Mouse (Mus musculus) thymus, postnatal 25 days (tissue): Measurements from ENCODE around the gene Actg1.

Experiments
- DNase-seq: peaks from one replicate; pipeline ENCODE4 v3.0.0; 2022

Gene Actg1

DNA sequence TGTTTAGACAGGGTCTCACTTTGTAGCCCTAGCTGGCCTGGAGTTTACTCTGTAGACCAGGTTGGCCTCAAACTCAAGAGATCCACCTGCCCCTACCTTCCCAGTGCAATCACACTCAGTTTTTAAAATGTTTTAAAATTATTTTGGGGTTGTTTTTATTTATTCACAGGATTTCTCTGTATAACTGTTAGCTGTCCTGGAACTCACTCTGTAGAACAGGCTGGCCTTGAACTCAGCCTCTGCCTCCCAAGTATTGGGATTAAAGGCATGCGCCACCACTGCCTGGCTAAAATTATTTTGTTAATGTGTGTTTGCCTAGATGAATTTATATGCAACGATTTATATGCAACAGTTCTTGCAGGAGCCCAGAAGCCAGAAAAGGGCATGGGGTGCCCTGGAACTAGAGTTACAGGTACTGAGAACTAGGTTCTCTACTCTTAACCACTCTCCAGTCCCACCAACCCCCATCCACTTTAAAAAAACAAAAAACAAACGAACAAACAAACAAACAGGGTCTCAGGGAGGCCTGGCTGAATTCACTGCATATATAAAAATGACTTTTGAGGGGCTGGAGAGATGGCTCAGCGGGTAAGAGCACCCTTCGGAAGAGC, 3.9 kb downstream of the Actg1 start:
- no peak for DNase-seq

DNA sequence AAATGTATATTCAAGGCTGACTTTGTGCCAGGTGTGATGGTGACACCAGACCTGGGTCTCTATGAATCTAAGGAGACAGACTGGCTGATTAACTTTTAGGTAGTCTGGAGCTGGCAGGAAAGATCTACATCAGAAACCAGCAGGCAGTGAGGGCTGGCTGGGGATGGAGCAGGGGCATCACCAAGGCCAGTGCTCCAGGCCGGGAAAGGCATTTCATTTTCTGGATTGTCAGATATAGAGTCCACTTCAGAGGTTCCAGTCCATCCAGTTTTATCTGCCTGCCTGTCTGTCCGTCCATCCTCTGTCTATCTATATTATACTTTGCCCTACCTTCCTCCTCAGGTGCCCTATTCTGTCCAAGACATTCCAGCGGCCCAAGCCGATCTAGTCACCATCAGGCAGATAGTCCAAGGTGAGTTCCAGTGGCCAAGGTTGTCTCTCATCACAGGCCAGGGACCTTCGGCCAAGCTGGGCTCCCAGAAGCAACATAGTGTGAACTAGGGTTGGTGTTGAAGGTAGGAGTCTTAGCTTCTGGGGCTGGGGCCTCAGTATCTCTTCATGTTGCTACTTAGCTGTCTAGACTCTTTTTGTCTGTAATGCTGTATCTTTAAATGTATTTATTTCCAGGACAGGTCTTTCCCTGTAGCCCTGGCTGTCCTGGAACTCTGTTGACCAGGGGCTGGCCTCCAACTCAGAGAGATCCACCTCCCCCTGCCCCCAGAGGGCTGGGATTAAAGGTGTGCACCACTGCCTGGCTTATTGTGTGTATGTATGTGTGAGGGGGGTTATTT, 4.6 kb downstream of the Actg1 start:
- DNase-seq = no peak

DNA sequence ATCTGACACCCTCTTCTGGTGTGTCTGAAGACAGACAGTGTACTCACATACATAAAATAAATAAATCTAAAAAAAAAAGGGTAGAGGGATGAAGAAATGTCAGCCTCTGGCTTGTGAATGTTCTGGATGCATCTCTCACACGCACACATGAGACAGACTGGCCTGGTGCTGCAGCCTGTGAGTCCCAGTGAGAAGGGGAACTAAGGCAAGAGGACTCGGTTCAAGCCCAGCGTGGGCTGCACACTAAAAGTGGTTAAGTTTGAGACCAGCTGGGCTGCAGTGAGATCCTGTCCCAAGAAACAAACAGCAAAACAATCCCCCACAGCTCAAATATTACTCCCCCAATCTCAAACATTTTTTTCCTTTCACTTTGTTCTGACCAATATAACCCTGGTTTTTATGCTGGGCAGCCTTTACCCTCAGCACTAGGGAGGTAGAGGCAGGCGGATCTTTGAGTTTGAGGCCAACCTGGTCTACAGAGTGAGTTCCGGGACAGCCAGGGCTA, 5.6 kb downstream of the Actg1 start:
- no peak for DNase-seq

DNA sequence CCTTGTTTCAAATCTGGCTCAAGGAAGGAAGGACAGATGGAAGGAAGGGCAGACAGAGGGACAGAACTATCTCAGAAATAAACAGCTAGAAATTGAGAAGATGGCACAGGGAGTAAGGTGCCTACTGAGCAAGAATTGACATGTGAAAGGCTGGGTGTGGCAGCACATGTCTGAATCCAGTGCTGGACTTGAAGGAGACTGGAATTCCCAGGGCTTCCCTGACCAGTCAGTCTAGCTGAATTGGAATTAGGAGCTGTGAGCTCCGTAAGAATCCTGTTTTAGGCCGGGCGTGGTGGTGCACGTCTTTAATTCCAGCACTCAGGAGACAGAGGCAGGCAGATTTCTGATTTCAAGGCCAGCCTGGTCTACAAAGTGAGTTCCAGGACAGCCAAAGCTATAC, 6.7 kb downstream of the Actg1 start:
- DNase-seq = no peak

DNA sequence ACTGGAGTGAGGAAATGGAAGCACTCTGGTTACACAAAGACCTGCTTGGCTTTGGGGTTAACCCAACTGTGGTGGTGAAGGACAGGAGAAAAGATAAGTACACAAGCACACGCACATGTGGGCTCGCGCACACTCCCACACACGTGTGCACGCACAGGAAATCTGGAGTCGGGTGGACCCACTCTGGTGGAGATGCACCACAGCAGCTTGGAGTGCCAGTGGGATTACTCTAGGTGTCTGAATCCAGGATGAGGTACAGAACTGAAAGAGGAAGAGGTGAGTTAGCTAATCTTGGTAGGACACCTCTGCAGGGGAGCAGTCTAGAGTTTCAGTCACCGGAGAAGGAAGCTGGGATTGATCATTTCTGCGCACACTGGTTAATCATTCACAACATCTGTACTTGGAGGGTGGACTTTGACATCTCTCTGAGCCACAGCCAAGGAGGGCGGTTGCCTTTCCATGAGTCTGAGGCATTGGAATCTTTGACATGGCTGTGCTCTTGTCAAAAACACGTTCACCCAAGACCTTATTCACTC, 8.3 kb downstream of the Actg1 start:
- DNase-seq = no peak

DNA sequence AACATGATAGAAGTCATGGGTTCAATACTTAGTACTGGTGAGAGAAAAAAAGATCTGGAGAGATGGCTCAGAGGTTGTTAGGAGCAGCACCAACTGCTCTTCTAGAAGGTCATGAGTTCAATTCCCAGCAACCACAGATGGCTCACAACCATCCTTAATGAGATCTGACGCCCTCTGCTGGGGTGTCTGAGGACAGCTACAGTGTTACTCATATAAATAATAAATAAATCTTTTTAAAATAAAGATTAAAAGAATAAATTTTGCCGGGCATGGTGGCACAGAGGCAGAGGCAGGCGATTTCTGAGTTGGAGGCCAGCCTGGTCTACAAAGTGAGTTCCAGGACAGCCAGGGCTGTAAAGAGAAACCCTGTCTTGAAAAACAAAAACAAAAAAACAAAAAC, 9.6 kb downstream of the Actg1 start:
- DNase-seq = no peak

DNA sequence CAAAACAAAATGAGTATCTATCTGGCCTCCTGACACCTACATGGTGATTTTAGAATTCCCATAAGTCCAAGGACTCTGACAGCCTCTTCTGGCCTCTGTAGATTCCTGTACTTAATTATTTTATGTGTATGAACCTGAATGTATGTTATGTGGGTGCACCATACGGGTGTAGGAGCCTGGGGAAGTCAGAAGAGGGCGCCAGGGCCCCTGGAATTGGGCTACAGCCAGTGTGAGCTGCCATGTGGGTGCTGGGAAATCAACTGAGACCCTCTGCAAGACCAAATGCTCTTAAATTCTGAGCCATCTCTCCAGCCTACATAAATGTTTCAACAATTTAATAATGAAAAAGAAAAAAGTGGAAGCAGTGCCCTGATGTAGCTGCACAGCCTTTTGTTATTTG, 10.9 kb downstream of the Actg1 start:
- no peak for DNase-seq

DNA sequence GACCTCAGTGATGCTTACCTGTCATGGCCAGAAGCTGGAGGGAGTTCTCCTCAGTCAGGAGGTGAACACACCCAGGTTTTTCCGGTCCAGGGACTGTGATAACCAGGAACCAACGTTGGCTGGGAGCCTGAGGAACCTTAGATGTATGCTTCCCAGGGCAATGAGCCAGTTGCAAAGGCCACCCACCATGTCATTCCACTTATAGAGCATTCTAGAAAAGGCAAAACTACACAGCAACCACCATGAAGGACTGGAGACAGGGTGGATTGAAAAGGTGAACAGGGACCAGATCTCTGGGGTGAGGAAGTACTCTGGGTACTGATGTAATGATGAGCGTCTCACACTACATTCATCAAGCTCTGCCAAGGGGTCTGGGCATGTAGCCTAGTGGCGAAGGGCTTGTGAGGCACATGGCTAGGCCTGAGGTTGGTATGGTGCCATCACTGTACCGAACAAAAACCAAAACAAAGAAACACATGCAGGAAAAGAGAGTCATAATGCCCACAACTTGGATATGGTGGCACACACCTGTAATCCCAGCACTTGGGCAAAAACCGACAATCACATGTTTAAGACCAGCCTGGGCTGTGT, 12.8 kb downstream of the Actg1 start:
- DNase-seq = no peak

DNA sequence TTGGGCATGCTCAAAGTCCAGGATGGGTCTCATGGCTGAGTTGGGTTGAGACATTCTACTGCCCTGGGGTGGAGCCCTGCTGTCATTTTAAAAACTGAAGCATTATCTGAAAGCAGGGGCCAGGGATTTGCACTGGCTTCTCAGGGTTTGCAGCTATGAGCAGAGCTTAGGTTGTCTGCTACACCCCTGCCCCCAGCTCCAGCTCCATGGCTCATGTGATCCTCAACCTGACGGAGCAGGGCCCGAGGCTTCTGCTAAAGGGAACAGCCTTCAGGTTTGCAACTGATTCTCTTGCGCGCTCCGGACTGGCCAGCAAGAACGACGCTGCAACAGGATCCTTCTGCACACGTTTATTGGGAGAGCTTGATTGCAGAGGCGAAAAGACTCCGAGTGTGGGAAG, 28.2 kb downstream of the Actg1 start:
- no peak for DNase-seq

DNA sequence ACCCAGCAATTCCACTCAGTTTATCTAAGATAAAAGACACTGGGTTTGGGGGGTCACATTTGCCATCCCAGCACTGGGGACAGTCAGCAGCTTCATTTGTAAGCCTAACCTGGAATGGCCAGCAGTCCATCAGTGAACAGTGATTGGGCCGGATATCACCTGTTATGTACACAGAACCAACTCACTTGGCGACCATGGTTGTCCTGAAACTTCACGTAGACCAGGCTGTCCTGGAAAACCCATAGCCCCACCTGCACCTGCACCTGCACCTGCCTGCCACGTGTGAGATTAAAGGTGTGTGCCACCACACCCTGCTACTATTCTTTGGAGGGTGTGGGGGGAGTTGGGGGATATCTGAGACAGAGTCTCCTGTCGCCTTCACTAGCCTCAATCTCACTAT, 29.0 kb downstream of the Actg1 start:
- no peak for DNase-seq

DNA sequence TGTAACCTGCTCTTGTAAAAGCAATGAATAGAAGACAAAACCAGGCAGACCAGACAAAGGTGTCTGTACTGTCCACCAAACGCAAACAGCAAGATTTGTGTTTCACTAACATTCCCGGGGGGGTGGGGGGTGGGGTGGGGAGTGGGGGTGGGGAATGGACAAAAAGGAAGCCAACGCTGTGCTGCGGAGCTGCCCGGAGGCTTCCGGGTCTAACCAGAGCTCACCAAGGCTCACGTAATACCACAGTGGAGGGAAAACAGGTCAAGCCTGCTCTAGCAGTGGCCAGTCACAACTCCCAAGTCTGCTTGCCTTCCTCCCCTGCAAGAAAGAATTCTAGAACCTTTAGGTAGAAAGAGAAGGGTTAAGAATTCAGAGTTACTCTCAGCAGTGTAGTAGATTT, 30.9 kb downstream of the Actg1 start:
- no peak for DNase-seq

DNA sequence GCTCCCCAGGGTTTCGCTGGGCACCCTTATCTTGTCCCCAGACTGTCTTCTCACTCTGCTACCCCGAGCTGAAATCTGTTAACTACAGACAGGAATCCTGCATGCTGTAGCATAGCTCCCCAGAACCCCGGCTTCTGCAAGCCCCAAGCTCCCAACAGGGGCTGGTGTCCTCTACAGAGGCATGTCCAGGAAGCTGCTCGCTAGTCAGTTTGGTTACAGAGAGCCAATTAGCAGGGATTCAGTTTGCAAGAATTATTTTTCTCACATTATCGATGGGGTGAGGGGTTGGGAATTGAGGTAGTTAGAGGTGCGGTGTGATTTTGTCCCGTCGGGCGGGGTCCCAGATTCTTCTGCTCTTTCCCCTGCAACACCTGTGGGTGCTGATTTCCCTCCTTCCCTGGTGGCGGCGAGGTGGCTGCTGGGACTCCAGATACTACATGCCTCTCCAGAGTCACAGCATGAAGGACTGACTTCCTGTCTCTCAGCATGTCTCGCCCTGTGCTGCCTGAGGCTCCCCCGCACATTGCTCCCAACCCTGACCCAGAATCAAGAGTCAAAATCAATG, 31.6 kb downstream of the Actg1 start:
- DNase-seq = peak; percentile 59

DNA sequence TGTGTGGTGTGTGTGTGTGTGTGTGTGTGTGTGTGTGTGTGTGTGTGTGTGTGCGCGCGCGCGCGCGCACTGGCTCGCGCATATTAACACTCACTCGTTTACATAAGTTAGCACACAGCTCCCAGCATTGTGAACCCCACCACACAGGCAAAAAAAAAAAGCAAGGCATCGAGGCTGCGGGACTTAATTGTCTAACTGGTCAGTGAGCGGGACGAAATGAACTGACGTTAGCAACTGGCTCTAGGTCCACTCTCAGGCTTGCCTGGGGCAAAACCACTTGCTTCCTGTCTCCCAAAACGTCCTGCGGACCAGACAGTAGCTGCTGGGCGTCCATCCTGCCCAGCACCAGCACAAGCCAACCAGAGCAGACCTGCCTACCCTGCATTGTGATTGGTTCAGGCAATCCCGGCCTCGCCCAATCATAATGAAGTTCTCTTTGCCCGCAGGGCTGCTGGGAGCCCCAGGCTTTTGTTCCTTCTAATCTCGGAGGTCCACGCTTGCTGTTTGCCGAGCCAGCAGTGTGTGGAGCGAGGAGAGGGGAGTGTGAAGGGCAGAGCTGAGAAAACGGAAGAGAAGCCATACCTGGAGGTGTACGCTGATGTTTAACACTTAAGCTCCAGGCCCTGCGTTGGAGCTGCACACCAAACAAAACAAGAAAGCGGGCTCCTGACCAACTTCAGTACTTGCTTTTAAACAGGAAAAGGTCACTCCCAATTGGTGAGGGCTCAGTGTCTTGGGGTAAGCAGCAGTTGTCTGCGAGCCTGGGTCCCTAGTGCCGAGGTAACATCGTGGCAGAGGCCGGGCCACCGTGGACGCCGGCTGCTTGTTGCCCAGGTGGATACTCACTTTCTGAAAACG, 32.3 kb downstream of the Actg1 start:
- peak; percentile 89 for DNase-seq

DNA sequence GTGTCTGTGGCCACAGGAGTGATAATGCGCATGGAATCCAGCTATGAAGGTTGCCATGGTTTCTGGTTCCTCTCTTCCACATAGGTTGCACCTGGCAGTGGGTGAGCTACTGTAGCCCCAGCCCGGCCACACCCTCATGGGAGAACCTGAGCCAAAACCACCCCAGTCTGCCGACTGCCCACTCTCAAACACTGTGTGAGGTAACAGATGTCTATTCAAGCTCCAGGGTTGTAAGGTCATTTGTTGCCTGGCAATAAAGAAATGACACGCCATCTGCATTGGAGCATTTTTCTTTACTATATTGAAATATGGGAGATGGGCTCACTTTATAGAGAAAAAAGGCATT, 33.0 kb downstream of the Actg1 start:
- no peak for DNase-seq

DNA sequence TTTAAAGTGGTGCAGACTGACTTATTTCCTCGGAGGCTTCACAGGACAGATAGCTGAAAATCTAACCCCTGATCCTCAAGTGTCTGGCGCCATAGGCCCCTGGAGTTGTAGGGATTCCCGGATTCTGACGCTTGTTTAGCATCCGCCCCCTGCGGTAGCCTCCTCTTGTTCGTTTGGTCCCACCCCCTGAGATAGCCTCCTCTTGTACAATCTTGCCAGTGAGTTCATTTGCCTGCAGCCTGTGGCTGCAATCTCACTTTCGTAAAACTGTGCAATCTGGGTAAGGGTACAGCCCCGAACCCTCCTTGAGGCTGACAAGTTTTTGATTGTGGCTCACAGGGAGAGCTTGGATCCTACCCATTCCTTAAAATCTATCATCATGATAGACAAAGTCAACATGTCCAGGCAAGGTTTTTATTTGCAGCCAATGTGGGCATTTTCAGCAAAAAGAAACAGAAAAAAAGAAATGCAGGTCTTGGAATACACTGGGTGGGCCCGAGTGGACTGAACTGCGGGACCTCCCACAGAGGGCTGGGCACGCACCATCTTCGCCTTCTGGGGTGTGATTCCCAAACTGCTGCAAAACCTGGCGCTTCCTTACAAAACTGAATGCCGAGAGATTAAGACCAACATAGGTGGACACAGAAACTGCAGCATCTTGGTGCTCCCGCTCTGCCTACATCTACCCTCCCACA, 33.5 kb downstream of the Actg1 start:
- no peak for DNase-seq

DNA sequence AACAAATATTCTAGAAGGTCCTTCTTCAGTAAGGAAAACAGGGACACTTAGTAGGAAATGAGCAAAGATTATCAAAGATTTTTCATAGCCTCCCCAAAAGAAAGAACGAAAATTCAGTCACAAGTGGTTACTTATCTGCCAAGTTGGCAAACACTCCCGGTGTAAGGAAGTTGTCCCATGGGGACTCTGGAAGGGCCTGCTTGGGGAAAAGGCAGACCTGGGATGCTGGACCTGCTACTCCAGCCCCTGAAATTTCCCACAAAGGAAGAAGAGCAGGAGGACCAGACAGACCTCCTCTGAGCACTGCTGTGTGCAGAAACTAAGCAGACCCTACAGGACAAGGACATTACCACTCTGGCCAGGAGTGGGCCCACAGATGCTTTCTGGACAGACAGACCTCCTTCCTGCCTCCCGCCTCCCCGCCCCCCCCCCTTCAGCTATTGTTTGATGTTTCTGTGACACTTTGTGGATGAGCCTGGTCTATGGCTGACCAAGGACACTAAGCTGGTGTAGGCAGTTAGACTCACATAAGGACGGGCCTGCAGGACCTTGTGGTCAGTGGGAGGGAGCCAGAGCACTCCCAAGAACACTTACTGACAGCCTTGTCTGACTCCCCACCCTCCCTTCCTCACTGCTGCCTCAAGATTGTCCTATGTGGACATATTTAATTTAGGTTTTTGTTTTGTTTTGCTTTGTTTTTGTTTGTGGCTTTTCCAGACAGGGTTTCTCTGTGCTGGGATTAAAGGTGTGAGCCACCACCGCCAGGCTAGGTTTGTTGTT, 34.2 kb downstream of the Actg1 start:
- DNase-seq = no peak

DNA sequence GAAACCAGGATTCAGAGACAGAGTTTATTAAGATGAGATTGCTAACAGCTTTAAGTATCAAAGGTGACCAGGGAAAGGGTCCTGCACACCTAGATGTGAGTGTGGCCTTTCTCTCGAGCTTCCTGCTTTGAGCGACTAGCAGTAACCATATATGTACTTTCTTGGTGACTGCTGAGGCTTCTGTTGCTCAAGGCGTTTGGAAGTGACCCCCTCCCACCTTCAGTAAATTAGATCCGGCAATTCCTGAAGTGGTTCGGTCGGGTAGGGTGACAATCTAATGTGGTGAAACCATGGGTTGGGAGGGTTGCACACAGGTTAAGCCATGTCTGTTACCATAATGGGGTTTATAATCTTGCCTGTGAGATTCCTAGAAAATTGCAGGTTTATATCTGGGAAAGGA, 36.3 kb downstream of the Actg1 start:
- DNase-seq = no peak

DNA sequence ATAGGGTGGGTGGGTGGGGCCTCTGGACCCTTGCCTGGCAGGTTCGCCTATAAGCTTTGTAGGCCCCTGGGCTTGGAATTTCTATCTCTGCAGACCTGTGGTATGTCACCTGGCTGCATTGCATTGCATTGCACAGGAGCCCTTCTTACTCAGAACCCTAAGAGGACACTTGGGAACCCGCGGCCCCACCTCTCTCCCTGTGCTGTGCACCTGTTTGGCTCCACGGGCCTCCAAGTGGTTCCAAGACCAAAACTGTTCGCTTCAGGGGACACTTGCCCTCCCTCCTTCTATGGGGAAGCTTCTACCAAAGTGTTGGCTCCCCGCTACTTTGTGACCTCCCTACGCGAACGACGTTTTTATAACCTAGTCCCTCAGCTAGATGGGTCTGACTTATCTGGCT, 36.8 kb downstream of the Actg1 start:
- no peak for DNase-seq

DNA sequence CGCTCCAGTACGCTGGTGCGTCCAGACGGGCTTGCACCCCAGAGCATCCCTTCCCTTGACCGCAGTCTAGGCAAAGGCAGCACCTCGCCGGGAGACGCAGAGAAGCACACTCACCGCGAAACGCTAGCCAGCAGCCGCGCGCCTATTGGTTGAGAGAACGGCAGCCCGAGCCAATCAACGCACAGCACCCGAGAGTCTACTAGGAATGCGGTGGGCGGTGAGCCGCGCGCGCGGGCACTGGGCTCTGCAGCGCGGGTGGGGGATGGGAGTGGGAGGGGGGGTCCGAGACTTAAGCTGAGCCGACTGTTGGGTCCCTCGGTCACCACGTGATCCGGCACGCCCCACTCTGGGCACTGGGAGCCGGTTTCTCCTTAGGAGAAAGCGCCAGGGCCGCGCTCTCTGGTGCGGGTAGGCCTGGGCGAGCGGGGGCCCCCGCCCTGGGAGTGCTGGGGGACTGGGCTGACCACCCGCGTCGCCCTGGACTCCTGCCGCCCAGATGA, 37.5 kb downstream of the Actg1 start:
- peak; percentile 90 for DNase-seq

DNA sequence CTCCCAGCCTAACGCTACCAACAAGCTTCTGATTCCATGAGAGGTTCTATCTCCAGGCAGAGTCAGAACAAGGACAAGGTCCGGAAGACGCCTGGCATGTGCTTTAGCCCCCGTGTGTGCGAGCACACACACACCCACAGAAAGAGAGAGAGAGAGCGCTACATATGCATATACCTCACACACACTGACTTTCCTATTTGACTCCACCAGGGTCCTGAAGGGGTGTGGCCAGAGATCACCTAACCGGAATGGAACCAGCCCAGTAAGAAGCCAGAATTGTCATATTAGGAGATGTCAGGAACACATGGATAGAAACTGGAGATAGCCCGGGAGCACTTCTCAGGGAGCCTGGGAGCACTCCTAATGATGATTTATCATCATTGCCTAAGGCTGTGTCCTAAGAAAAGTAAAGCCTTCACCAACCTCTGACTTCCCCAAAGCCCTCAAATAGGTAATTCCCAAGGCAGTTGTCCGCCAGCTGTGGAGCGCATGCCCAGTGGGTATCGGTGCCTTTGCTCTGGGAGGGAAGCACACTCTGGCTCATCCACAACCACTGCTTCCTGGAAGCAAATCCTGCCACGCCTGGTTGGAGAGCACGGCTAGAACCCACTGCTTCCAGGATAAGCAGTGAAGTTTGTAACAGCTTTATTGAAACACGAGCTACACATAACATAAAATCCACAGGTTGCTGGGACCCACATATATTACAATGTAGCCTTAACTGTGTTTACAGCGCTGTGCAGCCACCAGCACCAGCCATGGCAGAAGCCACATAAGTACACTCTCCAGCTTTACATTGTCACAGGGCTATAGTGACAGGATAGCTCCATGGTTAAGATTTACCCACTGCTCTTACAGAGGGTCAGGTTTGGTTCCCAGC, 39.7 kb downstream of the Actg1 start:
- DNase-seq = no peak
